Mouse (Mus musculus) spleen, postnatal 36 days (tissue): ENCODE measurements around the gene Anapc2.

Experiments
- DNase-seq, 2 experiments: peaks; one replicate each; pipeline ENCODE4 v3.0.0; 2022; ENCODE audit warnings: low spot score in 2 of 2, mixed read lengths in 1 of 2

Gene Anapc2

GRCm38 (mm10) chr2:25303931-25304656, 31.8 kb downstream of the Anapc2 start:
- no peak for DNase-seq

- no peak for DNase-seq
These were observed 32.6 kb downstream of the Anapc2 start for GRCm38 (mm10) chr2:25304657-25305541.

- no peak for DNase-seq
These were observed 33.5 kb downstream of the Anapc2 start for GRCm38 (mm10) chr2:25305587-25306359.

- no peak for DNase-seq
These were observed 37.9 kb downstream of the Anapc2 start for GRCm38 (mm10) chr2:25310180-25310579.

- no peak for DNase-seq
These were observed 38.7 kb downstream of the Anapc2 start for GRCm38 (mm10) chr2:25310969-25311368.

GRCm38 (mm10) chr2:25311491-25311891, 39.2 kb downstream of the Anapc2 start:
- DNase-seq, result no peak

- DNase-seq, result no peak
These were observed 46.1 kb downstream of the Anapc2 start for GRCm38 (mm10) chr2:25318119-25318966.

GRCm38 (mm10) chr2:25318971-25319773, 46.9 kb downstream of the Anapc2 start, which contains the start of gene Grin1:
Gene Grin1 (minus strand): TSS chr2:25319187.
- DNase-seq, result peak; percentile 20 to 21

GRCm38 (mm10) chr2:25320084-25320483, 47.8 kb downstream of the Anapc2 start:
- DNase-seq, result no peak

GRCm38 (mm10) chr2:25326036-25326435, 53.8 kb downstream of the Anapc2 start:
- DNase-seq, result no peak

GRCm38 (mm10) chr2:25328440-25328839, 56.2 kb downstream of the Anapc2 start:
- DNase-seq, result peak in 1 of 2 experiments; percentile 22

GRCm38 (mm10) chr2:25331470-25331869, 59.2 kb downstream of the Anapc2 start:
- no peak for DNase-seq

- peak; percentile 99 for DNase-seq
These were observed 60.2 kb downstream of the Anapc2 start, which contains the start of gene Man1b1 for GRCm38 (mm10) chr2:25332286-25333160. Gene Man1b1 (plus strand): TSS chr2:25332338.

- no peak for DNase-seq
These were observed 61.3 kb downstream of the Anapc2 start for GRCm38 (mm10) chr2:25333569-25333968.
